Mouse (Mus musculus): ENCODE data around the gene Oip5. TPM values are rescaled to one million over a fixed set of nuclear protein-coding genes. Genes with fewer than 3 reads are reported as not detected.
A peak's percentile ranks its signal among the peaks of the same experiment; 100 is the strongest.
"Not testable (repeated sequence)": the region's sequence is repeated elsewhere in the genome, so short reads cannot be mapped to it uniquely, and the experiment has no call there.

Gene Oip5
- polyA plus RNA-seq, 1 experiment: 6.6 TPM

DNA sequence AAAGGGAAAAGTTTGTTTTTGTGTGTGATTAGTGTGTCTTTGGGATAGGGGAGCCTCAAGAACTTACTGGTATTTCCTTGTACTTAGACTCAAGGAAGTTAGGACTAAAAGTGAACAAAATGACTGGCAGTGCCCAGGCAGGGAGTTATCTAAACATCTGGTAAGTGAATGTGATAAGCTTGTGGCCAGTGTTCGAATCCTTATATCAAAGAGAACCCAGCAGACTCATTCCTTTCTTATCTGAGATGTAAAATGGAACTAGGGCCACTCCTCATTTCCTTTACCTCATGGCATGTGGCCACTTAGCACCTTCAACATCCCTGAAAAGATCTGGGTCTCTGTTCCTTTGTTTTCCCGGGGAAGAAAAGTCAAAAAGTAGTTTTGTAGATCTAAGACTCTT lies 14.4 kb downstream of the Oip5 start:
- no peak for TF ChIP-seq CTCF (IDR thresholded peaks at IDR 0.05; ENCODE audit: borderline replicate concordance, extremely low read depth, insufficient read depth, insufficient read length)
- no peak for DNase-seq (ENCODE audit: low read depth)

GRCm38 (mm10) chr2:119602488-119602887 lies 15.8 kb downstream of the Oip5 start:
- TF ChIP-seq POLR2A (IDR thresholded peaks at IDR 0.05; ENCODE audit: borderline replicate concordance, extremely low read depth, insufficient read depth, insufficient read length, poor library complexity, severe bottlenecking) (no peak), CTCF (IDR thresholded peaks at IDR 0.05; ENCODE audit: borderline replicate concordance, extremely low read depth, insufficient read depth, insufficient read length) (no peak)
- DNase-seq (ENCODE audit: low read depth): no peak

DNA sequence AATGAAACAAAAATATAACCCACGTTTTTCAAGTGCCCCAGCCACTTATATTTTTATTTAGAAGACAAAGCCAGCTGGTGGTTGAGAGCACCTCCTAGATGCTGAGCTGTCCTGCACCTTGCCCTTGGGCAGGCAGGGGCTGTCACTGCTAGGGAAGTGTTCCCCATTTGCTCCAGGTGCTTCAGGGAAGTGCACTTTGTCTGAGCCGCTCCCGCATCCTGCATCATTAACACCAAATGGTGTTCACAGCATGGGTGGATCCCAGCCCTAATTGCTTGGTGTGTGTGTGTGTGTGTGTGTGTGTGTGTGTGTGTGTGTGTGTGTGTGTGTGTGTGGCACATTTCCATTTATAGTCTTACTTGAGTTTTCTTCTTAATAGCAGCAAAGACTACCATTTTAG lies 16.7 kb downstream of the Oip5 start:
- not testable (repeated sequence) for DNase-seq (ENCODE audit: low read depth)

GRCm38 (mm10) chr2:119601027-119601426 lies 17.2 kb downstream of the Oip5 start:
- TF ChIP-seq POLR2A (IDR thresholded peaks at IDR 0.05; ENCODE audit: borderline replicate concordance, extremely low read depth, insufficient read depth, insufficient read length, poor library complexity, severe bottlenecking) (no peak), CTCF (IDR thresholded peaks at IDR 0.05; ENCODE audit: borderline replicate concordance, extremely low read depth, insufficient read depth, insufficient read length) (no peak)
- no peak for DNase-seq (ENCODE audit: low read depth)

DNA sequence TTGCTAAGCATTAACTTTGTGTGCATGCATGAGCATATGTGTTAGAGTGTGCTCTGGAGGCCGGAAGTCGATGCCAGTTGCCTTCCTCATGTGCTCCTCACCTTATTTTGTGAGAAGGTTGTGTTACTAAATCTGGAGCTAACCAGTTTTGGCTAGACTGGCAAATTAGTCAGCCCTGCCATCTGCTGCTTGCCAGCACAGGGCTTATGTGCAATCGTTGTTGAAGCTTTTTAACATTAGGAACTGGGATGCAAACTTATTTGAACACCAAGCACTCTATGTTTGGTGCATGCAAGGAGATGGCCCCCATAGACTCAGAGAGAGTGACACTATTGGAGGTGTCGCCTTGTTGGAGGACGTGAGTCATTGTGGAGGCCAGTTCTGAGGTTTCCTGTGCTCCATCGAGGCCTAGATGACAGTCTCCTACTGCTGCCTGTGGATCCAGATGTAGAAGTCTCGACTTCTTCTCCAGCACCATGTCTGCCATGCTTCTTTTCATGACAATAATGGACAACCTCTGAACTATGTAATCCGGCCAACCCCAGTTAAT lies 21.4 kb downstream of the Oip5 start:
- TF ChIP-seq POLR2A (IDR thresholded peaks at IDR 0.05; ENCODE audit: borderline replicate concordance, extremely low read depth, insufficient read depth, insufficient read length, poor library complexity, severe bottlenecking) (no peak), CTCF (IDR thresholded peaks at IDR 0.05; ENCODE audit: borderline replicate concordance, extremely low read depth, insufficient read depth, insufficient read length) (no peak)

GRCm38 (mm10) chr2:119595308-119595707 lies 23.0 kb downstream of the Oip5 start:
- TF ChIP-seq POLR2A (IDR thresholded peaks at IDR 0.05; ENCODE audit: borderline replicate concordance, extremely low read depth, insufficient read depth, insufficient read length, poor library complexity, severe bottlenecking): no peak
- TF ChIP-seq CTCF (IDR thresholded peaks at IDR 0.05; ENCODE audit: borderline replicate concordance, extremely low read depth, insufficient read depth, insufficient read length): no peak
- DNase-seq (ENCODE audit: low read depth): no peak

More for the DNA sequence above, 21.4 kb downstream of the Oip5 start:
- DNase-seq (ENCODE audit: low read depth): peak; percentile 66

- DNase-seq (ENCODE audit: low read depth): peak; percentile 99
- no peak for TF ChIP-seq CTCF (IDR thresholded peaks at IDR 0.05; ENCODE audit: borderline replicate concordance, extremely low read depth, insufficient read depth, insufficient read length)
- TF ChIP-seq POLR2A (IDR thresholded peaks at IDR 0.05; ENCODE audit: borderline replicate concordance, extremely low read depth, insufficient read depth, insufficient read length, poor library complexity, severe bottlenecking): peak; percentile 64
Measured at GRCm38 (mm10) chr2:119594113-119594981, 23.9 kb downstream of the Oip5 start.

- TF ChIP-seq CTCF (IDR thresholded peaks at IDR 0.05; ENCODE audit: borderline replicate concordance, extremely low read depth, insufficient read depth, insufficient read length) (no peak), POLR2A (IDR thresholded peaks at IDR 0.05; ENCODE audit: borderline replicate concordance, extremely low read depth, insufficient read depth, insufficient read length, poor library complexity, severe bottlenecking) (no peak)
- no peak for DNase-seq (ENCODE audit: low read depth)
Measured at GRCm38 (mm10) chr2:119593765-119594112, 24.5 kb downstream of the Oip5 start.

DNA sequence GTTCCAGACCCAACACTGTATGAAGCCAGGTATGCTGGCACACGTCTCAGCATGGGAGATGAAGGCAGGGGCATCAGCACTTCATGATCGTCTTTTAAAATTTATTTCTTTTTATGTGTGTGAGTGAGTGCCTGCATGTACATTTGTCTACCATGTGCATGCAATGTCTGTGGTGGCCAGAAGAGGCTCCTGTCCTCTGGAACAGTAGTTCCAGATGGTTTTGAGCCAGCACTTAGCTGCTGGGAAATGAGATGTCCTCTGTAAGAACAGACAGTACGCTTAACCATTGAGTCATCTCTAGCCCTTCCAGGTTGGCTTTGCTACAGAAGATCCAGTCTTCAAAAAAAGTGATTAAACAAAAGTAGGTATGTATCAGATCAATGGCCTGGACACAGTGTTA lies 27.0 kb downstream of the Oip5 start:
- no peak for DNase-seq (ENCODE audit: low read depth)
- TF ChIP-seq CTCF (IDR thresholded peaks at IDR 0.05; ENCODE audit: borderline replicate concordance, extremely low read depth, insufficient read depth, insufficient read length): no peak
- no peak for TF ChIP-seq POLR2A (IDR thresholded peaks at IDR 0.05; ENCODE audit: borderline replicate concordance, extremely low read depth, insufficient read depth, insufficient read length, poor library complexity, severe bottlenecking)

DNA sequence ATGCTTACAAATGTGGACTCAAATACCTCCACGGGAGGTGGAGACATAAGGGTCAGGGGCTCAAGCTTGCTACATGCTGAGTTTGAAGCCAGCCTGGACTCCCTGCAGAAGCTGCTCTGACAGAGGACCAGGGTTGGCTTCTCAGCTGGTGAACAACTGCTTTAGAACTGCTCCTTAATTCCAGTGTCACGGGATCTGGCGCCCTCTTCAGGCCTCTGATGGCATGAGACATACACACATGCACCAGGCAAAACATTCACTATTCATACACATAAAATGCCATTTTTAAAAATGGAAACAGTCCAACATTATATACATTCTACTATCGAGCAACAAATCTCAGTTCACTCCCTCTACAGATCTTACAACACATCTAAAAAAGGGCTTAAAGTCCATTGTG lies 30.9 kb downstream of the Oip5 start:
- no peak for TF ChIP-seq POLR2A (IDR thresholded peaks at IDR 0.05; ENCODE audit: borderline replicate concordance, extremely low read depth, insufficient read depth, insufficient read length, poor library complexity, severe bottlenecking)
- peak; percentile 69; the same call in 1 of the 2 replicates for TF ChIP-seq CTCF (IDR thresholded peaks at IDR 0.05; ENCODE audit: borderline replicate concordance, extremely low read depth, insufficient read depth, insufficient read length)
- DNase-seq (ENCODE audit: low read depth): peak; percentile 53

DNA sequence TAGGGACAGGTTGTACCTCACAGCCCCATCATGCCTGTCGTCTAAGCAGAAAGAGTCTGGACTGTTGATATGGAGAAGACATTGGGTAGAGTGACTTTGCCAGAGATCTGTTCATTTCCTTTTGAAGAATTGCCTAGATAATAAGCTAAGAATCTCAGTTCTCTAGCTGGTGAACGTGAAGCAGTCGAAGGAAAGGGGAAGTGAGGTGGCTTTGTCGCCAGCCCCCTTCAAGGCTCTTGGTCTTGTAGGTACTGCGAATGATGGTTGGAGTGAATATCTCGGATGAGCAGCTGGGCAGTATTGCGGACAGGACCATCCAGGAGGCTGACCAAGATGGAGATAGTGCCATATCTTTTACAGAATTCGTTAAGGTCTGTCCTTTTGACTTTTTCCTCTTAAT lies 34.0 kb downstream of the Oip5 start:
- no peak for DNase-seq (ENCODE audit: low read depth)
- TF ChIP-seq POLR2A (IDR thresholded peaks at IDR 0.05; ENCODE audit: borderline replicate concordance, extremely low read depth, insufficient read depth, insufficient read length, poor library complexity, severe bottlenecking): no peak
- no peak for TF ChIP-seq CTCF (IDR thresholded peaks at IDR 0.05; ENCODE audit: borderline replicate concordance, extremely low read depth, insufficient read depth, insufficient read length)

DNA sequence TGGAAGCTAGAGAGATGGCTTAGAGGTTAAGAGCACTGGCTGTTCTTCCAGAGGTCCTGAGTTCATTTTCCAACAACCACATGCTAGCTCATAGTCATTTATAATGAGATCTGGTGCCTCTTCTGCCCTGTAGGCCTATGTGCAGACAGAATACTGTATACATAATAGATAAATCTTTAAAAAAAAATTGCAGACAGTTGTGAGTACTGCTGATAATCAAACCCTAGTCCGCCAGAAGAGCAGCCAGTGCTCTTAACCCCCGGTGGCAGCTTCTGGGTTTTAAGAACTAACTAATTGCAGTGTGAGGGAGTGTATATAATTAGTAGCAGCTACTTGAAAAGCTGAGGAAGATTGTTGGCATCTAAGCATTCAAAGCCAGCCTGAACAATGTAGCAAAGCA lies 34.8 kb downstream of the Oip5 start:
- DNase-seq (ENCODE audit: low read depth): no peak
- TF ChIP-seq CTCF (IDR thresholded peaks at IDR 0.05; ENCODE audit: borderline replicate concordance, extremely low read depth, insufficient read depth, insufficient read length) (no peak), POLR2A (IDR thresholded peaks at IDR 0.05; ENCODE audit: borderline replicate concordance, extremely low read depth, insufficient read depth, insufficient read length, poor library complexity, severe bottlenecking) (no peak)

Measured in brain, embryonic 14.5 days (tissue).